Comparison of ENCODE assay signal across 8 mouse cellular contexts in genomic region chr5:29388181-29388943, GRCm38 (mm10). TPM values are rescaled to one million over a fixed set of nuclear protein-coding genes. Genes with fewer than 3 reads are reported as not detected.
A peak's percentile ranks its signal among the peaks of the same experiment; 100 is the strongest.
DNase-seq lines count a peak whose midpoint lies in the region; ATAC-seq and TF ChIP-seq lines count a peak whose summit lies in the region.

No protein-coding gene starts in this region.

- no peak overlapping the region for H3K9ac ChIP-seq in kidney, embryonic 14.5 days (ENCODE audit: low read depth, low read length)
- H3K9ac ChIP-seq in intestine, embryonic 14.5 days (ENCODE audit: low read length): no peak overlapping the region

- H3K9me3 ChIP-seq in kidney, embryonic 14.5 days (ENCODE audit: control insufficient read depth, low read length): no peaks in the 10 kb centered on the region
- H3K9me3 ChIP-seq in intestine, embryonic 14.5 days (ENCODE audit: control insufficient read depth, low read length): no peaks in the 10 kb centered on the region

- 0 out of 2 replicates have a peak overlapping the region, but pooled peaks have one; percentile 4 for H3K4me2 ChIP-seq in kidney, embryonic 14.5 days (replicated peaks; ENCODE audit: low read depth, low read length)
- no peak overlapping the region for H3K4me2 ChIP-seq in intestine, embryonic 14.5 days (ENCODE audit: low read length)

- peak overlapping the region; percentile 20; the same call in 1 of the 2 replicates for H3K27ac ChIP-seq in kidney, embryonic 14.5 days (ENCODE audit: low read depth, low read length)
- H3K27ac ChIP-seq in gastrocnemius, adult 2 months: peak overlapping the region; percentile 86
- H3K27ac ChIP-seq in intestine, embryonic 14.5 days (ENCODE audit: low read depth): peak overlapping the region; percentile 25; the same call in 1 of the 2 replicates
- H3K27ac ChIP-seq in left cerebral cortex, adult 2 months: no peak overlapping the region
- H3K27ac ChIP-seq in thymus, adult 2 months (ENCODE audit: control insufficient read depth, insufficient read depth, low read length): no peak overlapping the region

- H3K4me1 ChIP-seq in kidney, embryonic 14.5 days (ENCODE audit: control insufficient read depth, insufficient read depth, low read length): 0 out of 2 replicates have a peak, but pooled peaks cover 5% of the 10 kb centered on the region
- 0 out of 2 replicates have a peak, but pooled peaks cover 6% of the 10 kb centered on the region for H3K4me1 ChIP-seq in intestine, embryonic 14.5 days (replicated peaks; ENCODE audit: control insufficient read depth, insufficient read depth, low read length)
- H3K4me1 ChIP-seq in thymus, adult 2 months (replicated peaks; ENCODE audit: control insufficient read depth, insufficient read depth, low read length): no peaks in the 10 kb centered on the region

- TF ChIP-seq POLR2A in thymus, adult 2 months (IDR thresholded peaks at IDR 0.05; ENCODE audit: control insufficient read depth, extremely low read depth, insufficient read depth, low read length, poor library complexity): no peak

- TF ChIP-seq CTCF in gastrocnemius, adult 2 months (IDR thresholded peaks at IDR 0.05): no peak
- no peak for TF ChIP-seq CTCF in left cerebral cortex, adult 2 months (IDR thresholded peaks at IDR 0.05)
- no peak for TF ChIP-seq CTCF in thymus, adult 2 months (IDR thresholded peaks at IDR 0.05; ENCODE audit: borderline replicate concordance, control insufficient read depth, extremely low read depth, insufficient read depth, low read length, poor library complexity)

- peak; percentile 66 for ATAC-seq in kidney, embryonic 14.5 days (ENCODE audit: low FRiP score, low TSS enrichment)
- no peak for ATAC-seq in intestine, embryonic 14.5 days (replicated peaks; ENCODE audit: low FRiP score, low TSS enrichment, low read depth)

- no peak overlapping the region for H3K4me3 ChIP-seq in kidney, embryonic 14.5 days (ENCODE audit: low read length)
- H3K4me3 ChIP-seq in gastrocnemius, adult 2 months: peak overlapping the region; percentile 13; the same call in 1 of the 2 replicates
- no peak overlapping the region for H3K4me3 ChIP-seq in intestine, embryonic 14.5 days (ENCODE audit: low read depth, low read length)
- no peak overlapping the region for H3K4me3 ChIP-seq in left cerebral cortex, adult 2 months
- H3K4me3 ChIP-seq in thymus, adult 2 months (ENCODE audit: control insufficient read depth, insufficient read depth, low read length): no peak overlapping the region

- intact Hi-C loops in gastrocnemius, adult 2 months (cut with DNase I): loop anchor here (10.0 kb wide), 1 partner anchor 176 kb away; the partner anchor contains the start of gene Ube3c
- intact Hi-C loops in left cerebral cortex, adult 2 months (cut with DNase I): loop anchor here (2.0 kb wide), 1 partner anchor 298 kb away; no protein-coding TSS in a partner anchor

- no peaks in the 10 kb centered on the region for H3K36me3 ChIP-seq in kidney, embryonic 14.5 days (ENCODE audit: control insufficient read depth, insufficient read depth, low read length)
- H3K36me3 ChIP-seq in intestine, embryonic 14.5 days (ENCODE audit: control insufficient read depth, insufficient read depth, low read length): no peaks in the 10 kb centered on the region
- no peaks in the 10 kb centered on the region for H3K36me3 ChIP-seq in thymus, adult 2 months (ENCODE audit: control insufficient read depth, insufficient read depth, low read length)

- 29% methylated on average over 7 of the region's 7 CpGs for WGBS in kidney, embryonic 14.5 days
- 32% methylated on average over 7 of the region's 7 CpGs for WGBS in intestine, embryonic 14.5 days
- 33% methylated on average over 7 of the region's 7 CpGs for WGBS in thymus, adult 2 months

- no peaks in the 10 kb centered on the region for H3K27me3 ChIP-seq in kidney, embryonic 14.5 days (ENCODE audit: control insufficient read depth, insufficient read depth, low read length)
- H3K27me3 ChIP-seq in intestine, embryonic 14.5 days (replicated peaks; ENCODE audit: control insufficient read depth, insufficient read depth, low read length): no peaks in the 10 kb centered on the region
- H3K27me3 ChIP-seq in thymus, adult 2 months (ENCODE audit: control insufficient read depth, insufficient read depth, low read length): no peaks in the 10 kb centered on the region

- no peak for DNase-seq in kidney, adult 8-10 months
- peak; percentile 52 for DNase-seq in gastrocnemius, adult 2 months
- DNase-seq in intestine, embryonic 14.5 days (ENCODE audit: low spot score): peak; percentile 59
- DNase-seq in lung, postnatal 4 days: peak; percentile 38 to 41
- DNase-seq in left cerebral cortex, adult 2 months (ENCODE audit: extremely low spot score in 1 of 2, low spot score in 2 of 2): no peak
- DNase-seq in T-cell, adult 2 months (ENCODE audit: low spot score): no peak
- no peak for DNase-seq in thymus, adult 2 months

RNA-seq across cellular contexts. Expression of gene Lmbr1, which starts 10.2 kb away (rescaled TPM):
- 9.0 and 14.6 TPM in 2 replicates for polyA plus RNA-seq in kidney, embryonic 14.5 days (2014; fragmentation: Nextera tagmentation; extraction: Ambion mirVana)
- total RNA-seq in gastrocnemius, adult 2 months (2021): 1 to 10 TPM; 9.0 to 9.8 TPM
- polyA plus RNA-seq in intestine, embryonic 14.5 days (2014; fragmentation: Nextera tagmentation; extraction: Ambion mirVana): 13.4 and 14.7 TPM in 2 replicates
- 10 to 100 TPM; 28.5 to 29.6 TPM for total RNA-seq in left cerebral cortex, adult 2 months (2021)
- 1.5 and 1.9 TPM in 2 replicates for polyA plus RNA-seq in thymus, adult 2 months (2012; rRNA removed)

RNA-seq across cellular contexts. Expression of gene Nom1, which starts 46.1 kb away (rescaled TPM):
- 17.5 and 20.7 TPM in 2 replicates for polyA plus RNA-seq in kidney, embryonic 14.5 days (2014; fragmentation: Nextera tagmentation; extraction: Ambion mirVana)
- total RNA-seq in gastrocnemius, adult 2 months (2021): 10 to 100 TPM; 11.2 to 13.6 TPM
- polyA plus RNA-seq in intestine, embryonic 14.5 days (2014; fragmentation: Nextera tagmentation; extraction: Ambion mirVana): 26.2 and 34.0 TPM in 2 replicates
- total RNA-seq in left cerebral cortex, adult 2 months (2021): 10 to 100 TPM; 19.9 to 25.4 TPM
- 7.5 and 7.8 TPM in 2 replicates for polyA plus RNA-seq in thymus, adult 2 months (2012; rRNA removed)

Comparison
In these comparisons a context has a peak if more than half of its experiments do, and no peak if none do; other contexts are left out.
1. H3K27ac ChIP-seq: peak in kidney, embryonic 14.5 days (single experiment), gastrocnemius, adult 2 months (single experiment) and intestine, embryonic 14.5 days (single experiment); none in left cerebral cortex, adult 2 months (single experiment) and thymus, adult 2 months (single experiment).
2. DNase-seq: peak in gastrocnemius, adult 2 months (single experiment), intestine, embryonic 14.5 days (single experiment) and lung, postnatal 4 days (2 of 2); none in kidney, adult 8-10 months (0 of 2), left cerebral cortex, adult 2 months (0 of 2), T-cell, adult 2 months (single experiment) and thymus, adult 2 months (single experiment).